Mouse (Mus musculus) heart, embryonic 14.5 days (tissue): ENCODE results near the gene Icam1. TPM values are rescaled to one million over a fixed set of nuclear protein-coding genes. Genes with fewer than 3 reads are reported as not detected.

ENCODE experiments used
- ATAC-seq: fragments of 200-750 bp; cut with Nextera tagmentation; 2 replicates; pipeline ENCODE4 v1.8.0; 2017; ENCODE audit warnings: low read depth, moderate TSS enrichment; ENCODE audit not compliant: insufficient number of reproducible peaks, insufficient read depth, low FRiP score
- H3K27ac ChIP-seq, 2 experiments: fragments of 200-500 bp in 1 of 2; fragments of 300-500 bp in 1 of 2; sonication (generic) in 1 of 2; replicated peaks in 1 of 2; 2 replicates each; pipeline ENCODE4 v1.5.1; 2012 to 2014; ENCODE audit warnings: low read depth in 2 of 2, low read length in 2 of 2, control low read depth in 1 of 2, mild to moderate bottlenecking in 1 of 2, mixed read lengths in 1 of 2; ENCODE audit not compliant: control insufficient read depth in 1 of 2, insufficient read depth in 1 of 2
- H3K27me3 ChIP-seq: fragments of 300-500 bp; sonication (generic); 2 replicates; pipeline ENCODE4 v1.6.1; 2014; ENCODE audit warnings: mild to moderate bottlenecking, low read length, control low read depth; ENCODE audit not compliant: control insufficient read depth, insufficient read depth
- H3K36me3 ChIP-seq: fragments of 300-500 bp; sonication (generic); 2 replicates; pipeline ENCODE4 v1.6.1; 2014; ENCODE audit warnings: mild to moderate bottlenecking, control low read depth, low read length, mixed read lengths; ENCODE audit not compliant: control insufficient read depth, insufficient read depth
- H3K4me1 ChIP-seq, 2 experiments: fragments of 200-500 bp in 1 of 2; fragments of 300-500 bp in 1 of 2; sonication (generic) in 1 of 2; 2 replicates each; pipeline ENCODE4 v1.6.1; 2012 to 2014; ENCODE audit warnings: low read length in 2 of 2, control low read depth in 1 of 2, mixed read lengths in 1 of 2; ENCODE audit not compliant: control insufficient read depth in 2 of 2, insufficient read depth in 2 of 2
- H3K4me2 ChIP-seq: fragments of 300-500 bp; sonication (generic); 2 replicates; pipeline ENCODE4 v1.6.1; 2014; ENCODE audit warnings: mild to moderate bottlenecking, low read length
- H3K4me3 ChIP-seq, 2 experiments: fragments of 200-500 bp in 1 of 2; fragments of 300-500 bp in 1 of 2; sonication (generic) in 1 of 2; 2 replicates each; pipeline ENCODE4 v1.5.1; 2012 to 2014; ENCODE audit warnings: low read length in 2 of 2, mild to moderate bottlenecking in 2 of 2, control low read depth in 1 of 2, low read depth in 1 of 2, moderate library complexity in 1 of 2; ENCODE audit not compliant: control insufficient read depth in 1 of 2, insufficient read depth in 1 of 2
- H3K9ac ChIP-seq: fragments of 300-500 bp; sonication (generic); 2 replicates; pipeline ENCODE4 v1.6.1; 2014; ENCODE audit warnings: mild to moderate bottlenecking, low read length
- H3K9me3 ChIP-seq: fragments of 300-500 bp; sonication (generic); 2 replicates; pipeline ENCODE4 v1.6.1; 2016; ENCODE audit warnings: low read length, control low read depth; ENCODE audit not compliant: control insufficient read depth
- WGBS: fragments of 180-500 bp; shearing (Covaris S2); extraction: QIAGEN DNeasy Blood & Tissue Kit; methylation state at CpG from one replicate; pipeline ENCODE4 v1.1.7; 2014; 5-methylcytosine and 5-hydroxymethylcytosine counted together
- polyA plus RNA-seq: library from polyadenylated mRNA; unstranded; fragments of >200 nt; fragmentation: Nextera tagmentation; extraction: Ambion mirVana; gene quantifications from 2 replicates; pipeline ENCODE4 v1.2.1, GENCODE M21; 2014

Icam1 gene
- polyA plus RNA-seq, 1 experiment from 2014 or later = 13.9 TPM

GRCm38 (mm10) chr9:20982171-20982570 is 33.6 kb upstream of the Icam1 start:
- Histone ChIP-seq H3K9ac (no peak overlapping the region), H3K4me1 (peaks cover 5 to 14% of the 10 kb centered on the region in 2 experiments; a peak in 3 of 4 replicates), H3K27ac (no peak overlapping the region), H3K4me3 (no peak overlapping the region), H3K9me3 (no peaks in the 10 kb centered on the region), H3K4me2 (no peak overlapping the region), H3K36me3 (no peaks in the 10 kb centered on the region), H3K27me3 (no peaks in the 10 kb centered on the region)
- WGBS = 62% methylated on average over 3 of the region's 3 CpGs
- no peak for ATAC-seq

DNA sequence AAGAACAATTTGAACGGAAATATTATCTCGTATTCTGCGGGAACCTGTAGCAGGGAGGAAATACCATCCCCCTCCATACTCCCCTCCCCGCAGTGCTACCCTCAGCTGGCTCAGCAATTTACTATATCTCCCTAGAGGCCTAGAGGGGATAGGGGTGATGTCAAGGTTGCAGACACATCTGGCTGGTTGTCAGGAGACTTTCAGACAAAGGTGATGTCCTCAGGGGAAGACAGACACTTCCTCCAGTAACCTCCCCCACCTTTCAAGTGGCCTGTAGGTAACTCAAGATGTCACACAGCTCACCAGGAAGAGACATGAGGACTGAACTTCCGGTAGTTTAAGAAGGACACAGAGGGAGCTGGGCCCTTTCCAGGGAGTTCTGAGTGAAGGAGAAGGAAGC is 32.6 kb upstream of the Icam1 start:
- no peak overlapping the region for H3K27ac ChIP-seq
- H3K9me3 ChIP-seq = no peaks in the 10 kb centered on the region
- WGBS = 46% methylated on average over 5 of the region's 5 CpGs
- no peak overlapping the region for H3K9ac ChIP-seq
- H3K4me3 ChIP-seq = no peak overlapping the region
- no peak overlapping the region for H3K4me2 ChIP-seq
- no peak for ATAC-seq
- 0 out of 2 replicates have a peak, but pooled peaks cover 1% of the 10 kb centered on the region for H3K27me3 ChIP-seq
- H3K36me3 ChIP-seq = no peaks in the 10 kb centered on the region
- H3K4me1 ChIP-seq = peaks cover 5 to 12% of the 10 kb centered on the region in 2 experiments; a peak in 2 of 4 replicates

DNA sequence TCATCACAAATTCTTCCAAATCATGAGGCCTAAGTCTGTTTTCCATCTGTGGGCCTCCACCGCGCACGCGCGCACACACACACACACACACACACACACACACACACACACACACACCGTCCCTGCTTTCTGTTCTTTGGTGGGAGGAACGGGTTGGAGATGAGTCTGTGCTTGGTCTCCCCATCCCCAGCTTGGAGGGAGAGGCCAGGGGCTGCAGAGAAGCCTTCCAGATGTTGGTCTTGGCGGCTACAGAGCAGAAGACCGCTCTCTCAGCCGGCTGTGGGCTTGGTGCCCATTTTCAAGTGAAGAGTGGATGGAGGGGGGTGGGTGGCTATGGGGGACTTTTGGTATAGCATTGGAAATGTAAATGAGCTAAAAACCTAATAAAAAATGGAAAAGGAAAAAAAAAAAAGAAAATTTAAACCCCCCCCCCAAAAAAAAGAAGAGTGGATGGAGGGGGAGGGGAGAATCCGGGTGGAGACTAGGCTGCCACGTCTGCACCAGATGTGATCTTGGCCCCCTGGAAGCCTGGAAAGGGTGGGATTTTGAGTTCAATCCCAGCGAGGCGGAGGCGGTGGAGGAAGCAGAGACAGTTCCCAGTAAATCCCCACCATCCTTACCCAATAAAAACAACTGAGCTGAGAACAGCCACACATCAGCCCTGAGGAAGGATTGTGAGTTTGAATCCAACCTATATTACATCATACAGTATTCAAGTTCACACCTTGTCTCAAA is 28.7 kb upstream of the Icam1 start:
- 0 out of 2 replicates have a peak, but pooled peaks cover 4% of the 10 kb centered on the region for H3K27me3 ChIP-seq
- no peak overlapping the region for H3K9ac ChIP-seq
- 49% methylated on average over 15 of the region's 15 CpGs for WGBS
- H3K36me3 ChIP-seq = no peaks in the 10 kb centered on the region
- H3K4me2 ChIP-seq = no peak overlapping the region
- H3K4me3 ChIP-seq = no peak overlapping the region
- no peak overlapping the region for H3K27ac ChIP-seq
- no peak for ATAC-seq
- peaks cover 11 to 14% of the 10 kb centered on the region in 2 experiments for H3K4me1 ChIP-seq
- no peaks in the 10 kb centered on the region for H3K9me3 ChIP-seq

GRCm38 (mm10) chr9:20987953-20988352 is 27.8 kb upstream of the Icam1 start:
- Histone ChIP-seq H3K4me2 (no peak overlapping the region), H3K9me3 (no peaks in the 10 kb centered on the region), H3K36me3 (no peaks in the 10 kb centered on the region), H3K27me3 (0 out of 2 replicates have a peak, but pooled peaks cover 4% of the 10 kb centered on the region), H3K4me1 (peaks cover 11 to 14% of the 10 kb centered on the region in 2 experiments), H3K27ac (no peak overlapping the region), H3K9ac (no peak overlapping the region), H3K4me3 (no peak overlapping the region)
- ATAC-seq = no peak
- WGBS = 25% methylated on average over 7 of the region's 7 CpGs

DNA sequence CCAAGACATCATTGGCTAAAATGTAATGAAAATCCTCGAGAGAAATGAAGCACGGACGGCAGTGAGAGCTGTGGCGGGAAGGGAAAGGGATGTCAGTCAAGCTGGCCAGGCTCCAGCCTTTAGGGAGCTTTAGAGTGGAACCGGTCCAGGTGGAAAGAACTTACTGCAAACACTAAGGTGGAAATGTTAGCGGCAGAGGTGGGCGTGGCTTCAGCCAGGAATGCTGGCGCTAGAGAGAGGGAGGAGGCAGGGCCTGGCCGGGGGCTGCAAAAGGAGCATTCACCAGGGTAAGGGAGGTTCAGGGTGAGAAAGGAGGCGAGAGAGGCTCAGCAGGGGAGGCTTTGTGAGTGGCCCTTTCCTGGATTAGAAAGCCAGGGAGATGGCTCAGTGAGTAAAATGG is 24.9 kb upstream of the Icam1 start:
- no peak overlapping the region for H3K27ac ChIP-seq
- H3K4me3 ChIP-seq = peak overlapping the region; percentile 9 to 17; a peak in 1 of 4 replicates
- H3K27me3 ChIP-seq = 0 out of 2 replicates have a peak, but pooled peaks cover 4% of the 10 kb centered on the region
- H3K9me3 ChIP-seq = no peaks in the 10 kb centered on the region
- peak overlapping the region; percentile 53 for H3K4me2 ChIP-seq
- no peaks in the 10 kb centered on the region for H3K36me3 ChIP-seq
- WGBS = 7% methylated on average over 10 of the region's 10 CpGs
- H3K4me1 ChIP-seq = peaks cover 6% of the 10 kb centered on the region in 2 experiments
- peak overlapping the region; percentile 44; the same call in 1 of the 2 replicates for H3K9ac ChIP-seq
- no peak for ATAC-seq

DNA sequence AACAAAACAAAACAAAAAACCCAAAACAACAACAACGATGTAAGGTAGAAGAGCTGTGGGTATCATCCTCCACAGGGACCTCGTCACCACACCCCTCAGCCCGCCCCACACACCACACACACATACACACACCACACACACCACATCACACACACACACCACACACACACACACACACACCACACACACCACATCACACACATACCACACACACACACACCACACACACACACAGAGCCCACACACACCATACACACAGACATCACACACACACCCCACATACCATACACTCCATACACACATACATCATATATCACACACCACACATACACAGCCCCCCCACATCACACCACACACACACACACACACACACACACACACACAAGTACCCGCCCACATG is 24.2 kb upstream of the Icam1 start:
- no peak overlapping the region for H3K4me3 ChIP-seq
- 89% methylated on average over 4 of the region's 4 CpGs for WGBS
- H3K36me3 ChIP-seq = no peaks in the 10 kb centered on the region
- no peak overlapping the region for H3K27ac ChIP-seq
- no peak overlapping the region for H3K9ac ChIP-seq
- H3K27me3 ChIP-seq = 0 out of 2 replicates have a peak, but pooled peaks cover 4% of the 10 kb centered on the region
- no peaks in the 10 kb centered on the region for H3K9me3 ChIP-seq
- no peak overlapping the region for H3K4me2 ChIP-seq
- H3K4me1 ChIP-seq = peaks cover 6% of the 10 kb centered on the region in 2 experiments
- ATAC-seq = no peak

GRCm38 (mm10) chr9:20993165-20993898 is 22.5 kb upstream of the Icam1 start:
- H3K4me2 ChIP-seq = no peak overlapping the region

More at GRCm38 (mm10) chr9:20993165-20993898, 22.5 kb upstream of the Icam1 start:
- no peak for ATAC-seq
- Histone ChIP-seq H3K9ac (no peak overlapping the region), H3K4me1 (peaks cover 6% of the 10 kb centered on the region in 2 experiments), H3K4me3 (no peak overlapping the region), H3K36me3 (no peaks in the 10 kb centered on the region), H3K9me3 (no peaks in the 10 kb centered on the region), H3K27me3 (0 out of 2 replicates have a peak, but pooled peaks cover 2% of the 10 kb centered on the region), H3K27ac (no peak overlapping the region)
- 53% methylated on average over 5 of the region's 5 CpGs for WGBS
